Mouse (Mus musculus) frontal cortex, postnatal 10 days (tissue): ENCODE results near the gene 4931414P19Rik.

Source experiments
- DNase-seq, 2 experiments: peaks; one replicate each; pipeline ENCODE4 v3.0.0; 2022; ENCODE audit warnings: low spot score in 2 of 2, mixed read lengths in 1 of 2

The 4931414P19Rik gene

GRCm38 (mm10) chr14:54583681-54584338 is 22.0 kb downstream of the 4931414P19Rik start:
- DNase-seq, result no peak

GRCm38 (mm10) chr14:54582536-54582935 is 23.3 kb downstream of the 4931414P19Rik start:
- no peak for DNase-seq

- no peak for DNase-seq
Observed at GRCm38 (mm10) chr14:54579638-54580037, 26.2 kb downstream of the 4931414P19Rik start.

GRCm38 (mm10) chr14:54578063-54578462 is 27.7 kb downstream of the 4931414P19Rik start:
- DNase-seq, result no peak

GRCm38 (mm10) chr14:54577089-54577982 is 28.5 kb downstream of the 4931414P19Rik start, which contains the start of gene Ajuba:
TSS of gene Ajuba (minus strand) at chr14:54577558.
- DNase-seq, result peak; percentile 65 to 77

GRCm38 (mm10) chr14:54576241-54577088 is 29.3 kb downstream of the 4931414P19Rik start:
- no peak for DNase-seq

- DNase-seq, result no peak
Observed at GRCm38 (mm10) chr14:54575631-54576030, 30.2 kb downstream of the 4931414P19Rik start.

GRCm38 (mm10) chr14:54575031-54575430 is 30.8 kb downstream of the 4931414P19Rik start:
- no peak for DNase-seq

GRCm38 (mm10) chr14:54574253-54574652 is 31.5 kb downstream of the 4931414P19Rik start:
- no peak for DNase-seq

- no peak for DNase-seq
Observed at GRCm38 (mm10) chr14:54572790-54573736, 32.7 kb downstream of the 4931414P19Rik start.

- DNase-seq, result no peak
Observed at GRCm38 (mm10) chr14:54572122-54572521, 33.7 kb downstream of the 4931414P19Rik start.

GRCm38 (mm10) chr14:54569451-54570392 is 36.1 kb downstream of the 4931414P19Rik start:
- DNase-seq, result no peak

GRCm38 (mm10) chr14:54568694-54569414 is 36.9 kb downstream of the 4931414P19Rik start:
- DNase-seq, result peak in 1 of 2 experiments; percentile 65

- no peak for DNase-seq
Observed at GRCm38 (mm10) chr14:54560527-54561242, 45.1 kb downstream of the 4931414P19Rik start.

- DNase-seq, result no peak
Observed at GRCm38 (mm10) chr14:54557330-54557729, 48.5 kb downstream of the 4931414P19Rik start.

GRCm38 (mm10) chr14:54553975-54554769 is 51.6 kb downstream of the 4931414P19Rik start, which contains the start of gene Haus4:
TSS of gene Haus4 (minus strand) at chr14:54554616.
- DNase-seq, result peak; percentile 52 to 70

- DNase-seq, result no peak
Observed at GRCm38 (mm10) chr14:54553454-54553974, 52.3 kb downstream of the 4931414P19Rik start.
